Mouse (Mus musculus): ENCODE measurements at regions not wholly inside any gene's neighbourhood (a gene's known extent, or its start where the extent isn't known, plus 50 kb on each side); places are given as distances from the start of the nearest gene placed in this dataset.

GRCm38 (mm10) chr4:95137413-95138143 lies 85.6 kb upstream of the Jun start:
- TF ChIP-seq CTCF (IDR thresholded peaks at IDR 0.05): no peak
- no peak for TF ChIP-seq POLR2A (IDR thresholded peaks at IDR 0.05; ENCODE audit: insufficient read depth, low read depth, low read length)
- no peak for TF ChIP-seq EP300 (IDR thresholded peaks at IDR 0.05; ENCODE audit: insufficient read depth, low read depth, low read length)
